9 mouse cellular contexts compared by ENCODE assay signal in genomic region chr3:35973551-35973950, GRCm38 (mm10). TPM values are rescaled to one million over a fixed set of nuclear protein-coding genes. Genes with fewer than 3 reads are reported as not detected.
DNase-seq lines count a peak whose midpoint lies in the region; ATAC-seq lines count a peak whose summit lies in the region.
"Had no signal": no experiment of that assay in that cellular context is flagged by ENCODE, and none has a peak within 500 bp of the region (broad histone marks: within the 10 kb centered on the region; RNA-seq: fewer than 3 reads in every experiment).

No protein-coding gene starts in this region.

- peak; percentile 56 for ATAC-seq in hindbrain, embryonic 16.5 days

- no peak overlapping the region for H3K27ac ChIP-seq in hindbrain, embryonic 16.5 days (ENCODE audit: low read depth, low read length)
- H3K27ac ChIP-seq: limb, embryonic 15.5 days had no signal

- H3K36me3 ChIP-seq in hindbrain, embryonic 16.5 days (ENCODE audit: control insufficient read depth, insufficient read depth, low read length) = peaks cover 9% of the 10 kb centered on the region; the same call in 1 of the 2 replicates

- H3K27me3 ChIP-seq in hindbrain, embryonic 16.5 days (replicated peaks; ENCODE audit: control insufficient read depth, insufficient read depth, low read length) = no peaks in the 10 kb centered on the region
- H3K27me3 ChIP-seq: limb, embryonic 15.5 days had no signal

- DNase-seq in cerebellum, postnatal 36 days = peak; percentile 18 to 20
- DNase-seq in cerebellum, adult 11-12 months = no peak
- DNase-seq in ovary, postnatal 14 days (ENCODE audit: low spot score) = peak; percentile 9
- DNase-seq in ovary, adult 18-20 months (ENCODE audit: low spot score) = no peak
- peak; percentile 58 for DNase-seq in brain, adult 2 months (ENCODE audit: low read depth, low spot score)
- peak; percentile 30 for DNase-seq in mesoderm, embryonic 11.5 days (ENCODE audit: low read depth, low spot score)
- DNase-seq in gastrocnemius, postnatal 14 days = no peak

- no peaks in the 10 kb centered on the region for H3K4me1 ChIP-seq in hindbrain, embryonic 16.5 days (ENCODE audit: control insufficient read depth, insufficient read depth, low read depth, low read length)
- H3K4me1 ChIP-seq: limb, embryonic 15.5 days had no signal

- H3K9ac ChIP-seq in hindbrain, embryonic 16.5 days (ENCODE audit: low read depth, low read length) = no peak overlapping the region
- H3K9ac ChIP-seq: limb, embryonic 15.5 days had no signal

- intact Hi-C loops in gastrocnemius, postnatal 14 days (cut with DNase I; ENCODE audit: low total_unique reads) = loop anchor here (10.0 kb wide), 1 partner anchor 279 kb away; no protein-coding TSS in a partner anchor

- H3K9me3 ChIP-seq in hindbrain, embryonic 16.5 days (ENCODE audit: control insufficient read depth, low read length) = no peaks in the 10 kb centered on the region
- H3K9me3 ChIP-seq: limb, embryonic 15.5 days had no signal

- no peak overlapping the region for H3K4me3 ChIP-seq in hindbrain, embryonic 16.5 days (ENCODE audit: low read length)
- H3K4me3 ChIP-seq: limb, embryonic 15.5 days had no signal

- no peak overlapping the region for H3K4me2 ChIP-seq in hindbrain, embryonic 16.5 days (ENCODE audit: low read length)
- H3K4me2 ChIP-seq: limb, embryonic 15.5 days had no signal

- WGBS in hindbrain, embryonic 16.5 days = 71% methylated on average over 7 of the region's 7 CpGs

RNA-seq across cellular contexts. Expression of gene Mccc1, which starts 26.9 kb away (rescaled TPM):
- 26.3 and 29.1 TPM in 2 replicates for polyA plus RNA-seq in hindbrain, embryonic 16.5 days (2015; fragmentation: Nextera tagmentation; extraction: Ambion mirVana)
- total RNA-seq in gastrocnemius, postnatal 14 days (2021) = 10 to 100 TPM; 23.0 to 30.4 TPM

RNA-seq across cellular contexts. Expression of gene Dcun1d1, which starts 36.3 kb away (rescaled TPM):
- 88.7 and 97.4 TPM in 2 replicates for polyA plus RNA-seq in hindbrain, embryonic 16.5 days (2015; fragmentation: Nextera tagmentation; extraction: Ambion mirVana)
- total RNA-seq in gastrocnemius, postnatal 14 days (2021) = 10 to 100 TPM; 65.8 to 79.6 TPM

Comparison
In these comparisons a context has a peak if more than half of its experiments do, and no peak if none do; other contexts are left out.
1. DNase-seq: peak in cerebellum, postnatal 36 days (2 of 2), ovary, postnatal 14 days (single experiment), brain, adult 2 months (single experiment) and mesoderm, embryonic 11.5 days (single experiment); none in cerebellum, adult 11-12 months (single experiment), ovary, adult 18-20 months (single experiment) and gastrocnemius, postnatal 14 days (single experiment).